Mouse (Mus musculus): ENCODE data around the gene Slc4a11.

DNA sequence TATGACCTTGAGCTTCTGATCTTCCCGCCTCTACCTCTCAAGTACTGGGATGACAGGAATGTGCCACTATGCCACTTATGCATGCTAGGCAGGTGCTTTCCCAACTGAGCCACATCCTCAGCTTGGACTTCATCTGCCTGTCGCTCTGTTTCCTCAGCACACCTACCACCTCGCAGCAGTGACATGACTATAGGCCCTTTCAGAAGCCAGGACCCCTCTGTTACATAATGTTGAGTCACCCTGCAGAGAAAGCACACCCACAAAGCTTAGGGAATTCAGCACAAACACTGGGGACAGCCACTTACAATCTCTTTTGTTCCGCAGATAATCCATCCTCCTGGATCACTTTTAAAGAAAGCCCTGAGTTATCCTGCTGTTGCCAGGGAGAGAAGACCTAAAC lies 42.8 kb upstream of the Slc4a11 start:
- TF ChIP-seq CTCF (IDR thresholded peaks at IDR 0.05; ENCODE audit: extremely low read depth, insufficient read length, insufficient replicate concordance, low read depth, low read length) (no peak), POLR2A (IDR thresholded peaks at IDR 0.05; ENCODE audit: low read depth, low read length) (no peak)

Data from small intestine, adult 2 months (tissue).